Mouse (Mus musculus): ENCODE measurements at regions not wholly inside any gene's neighbourhood (a gene's known extent, or its start where the extent isn't known, plus 50 kb on each side); places are given as distances from the start of the nearest gene placed in this dataset.

DNA sequence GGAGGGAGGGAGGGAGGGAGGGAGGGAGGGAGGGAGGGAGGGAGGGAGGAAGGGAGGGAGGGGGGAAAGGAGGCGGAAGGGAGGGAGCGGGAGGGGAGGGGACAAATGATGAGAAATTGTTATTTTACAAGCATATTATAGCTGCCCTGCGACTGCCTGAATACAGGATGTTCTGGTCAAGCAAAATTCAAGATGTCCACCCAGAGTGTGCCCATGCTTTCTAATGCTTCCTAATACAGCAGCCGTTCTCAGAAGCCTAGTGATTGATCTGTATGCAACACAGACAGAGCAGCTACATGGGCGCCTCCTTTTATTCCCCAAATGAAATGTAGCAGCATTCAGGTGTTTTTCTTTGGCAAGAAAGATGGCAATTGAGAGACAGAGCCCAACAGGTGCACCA is 434.9 kb downstream of the Gxylt1 start:
- no peak for DNase-seq (ENCODE audit: low spot score)
- intact Hi-C loops (cut with DNase I) = no loop called here

GRCm38 (mm10) chr15:92839611-92840010 is 435.4 kb downstream of the Gxylt1 start:
- no peak for DNase-seq (ENCODE audit: low spot score)
- intact Hi-C loops (cut with DNase I) = no loop called here

GRCm38 (mm10) chr15:92826136-92826535 is 429.5 kb downstream of the Pdzrn4 start:
- intact Hi-C loops (cut with DNase I) = no loop called here

More at GRCm38 (mm10) chr15:92826136-92826535, 429.5 kb downstream of the Pdzrn4 start:
- DNase-seq (ENCODE audit: low spot score) = no peak

Measured in heart, postnatal 25 days (tissue).